ENCODE assay signal across 10 mouse cellular contexts in genomic region chr6:143359320-143360032, GRCm38 (mm10).
DNase-seq lines count a peak whose midpoint lies in the region; ATAC-seq and TF ChIP-seq lines count a peak whose summit lies in the region.
"Had no signal": no experiment of that assay in that cellular context is flagged by ENCODE, and none has a peak within 500 bp of the region (broad histone marks: within the 10 kb centered on the region; RNA-seq: fewer than 3 reads in every experiment).

No protein-coding gene starts in this region.

- ATAC-seq in lung, postnatal 0 days: peak; percentile 87

- no peak; the same call in 1 of the 2 replicates for TF ChIP-seq EP300 in lung, postnatal 0 days (IDR thresholded peaks at IDR 0.05)

- H3K4me3 ChIP-seq in lung, postnatal 0 days (ENCODE audit: low read depth, low read length): no peak overlapping the region
- H3K4me3 ChIP-seq: liver, embryonic 15.5 days had no signal

- no peak overlapping the region for H3K9ac ChIP-seq in lung, postnatal 0 days (replicated peaks; ENCODE audit: low read depth)
- H3K9ac ChIP-seq: liver, embryonic 15.5 days had no signal

- H3K4me1 ChIP-seq in lung, postnatal 0 days (ENCODE audit: insufficient read depth, low read depth, low read length): no peaks in the 10 kb centered on the region
- H3K4me1 ChIP-seq: liver, embryonic 15.5 days had no signal

- no peaks in the 10 kb centered on the region for H3K36me3 ChIP-seq in lung, postnatal 0 days (ENCODE audit: insufficient read depth, low read length)
- H3K36me3 ChIP-seq: liver, embryonic 15.5 days had no signal

- H3K4me2 ChIP-seq in lung, postnatal 0 days (replicated peaks; ENCODE audit: low read depth, low read length): no peak overlapping the region
- H3K4me2 ChIP-seq: liver, embryonic 15.5 days had no signal

- H3K27me3 ChIP-seq in lung, postnatal 0 days (replicated peaks; ENCODE audit: insufficient read depth, low read length): no peaks in the 10 kb centered on the region
- H3K27me3 ChIP-seq: liver, embryonic 15.5 days had no signal

- DNase-seq in embryo, embryonic 11 days: peak; percentile 28
- no peak for DNase-seq in embryo, embryonic 10 days (ENCODE audit: low spot score)
- DNase-seq in lung, postnatal 0 days (ENCODE audit: low spot score): peak; percentile 68
- no peak for DNase-seq in lung, postnatal 25 days (ENCODE audit: low spot score)
- DNase-seq in layer of hippocampus, adult 9-10 months (ENCODE audit: low spot score): peak; percentile 9
- DNase-seq in retina, postnatal 7 days (ENCODE audit: low read depth, low spot score): peak; percentile 30
- no peak for DNase-seq in right cerebral cortex, postnatal 14 days
- no peak for DNase-seq in thymus, postnatal 0 days (ENCODE audit: low spot score)
- DNase-seq: kidney, adult 11 months had no signal

- H3K9me3 ChIP-seq in lung, postnatal 0 days (ENCODE audit: low read length): no peaks in the 10 kb centered on the region
- H3K9me3 ChIP-seq: liver, embryonic 15.5 days had no signal

- WGBS in lung, postnatal 0 days: 71% methylated on average over 7 of the region's 7 CpGs

- no peak for TF ChIP-seq CTCF in lung, postnatal 0 days (IDR thresholded peaks at IDR 0.05)

- H3K27ac ChIP-seq in lung, postnatal 0 days (ENCODE audit: low read length): no peak overlapping the region
- H3K27ac ChIP-seq: liver, embryonic 15.5 days had no signal

Comparison
In these comparisons a context has a peak if more than half of its experiments do, and no peak if none do; other contexts are left out.
1. DNase-seq: peak in embryo, embryonic 11 days (single experiment), lung, postnatal 0 days (single experiment), layer of hippocampus, adult 9-10 months (single experiment) and retina, postnatal 7 days (single experiment); none in embryo, embryonic 10 days (single experiment), lung, postnatal 25 days (single experiment), right cerebral cortex, postnatal 14 days (single experiment) and thymus, postnatal 0 days (single experiment).